Mouse (Mus musculus) liver, postnatal 0 days (tissue): Measurements from ENCODE around the gene Zfp750. TPM values are rescaled to one million over a fixed set of nuclear protein-coding genes. Genes with fewer than 3 reads are reported as not detected.

Experiments used
- ATAC-seq: fragments of 200-750 bp; cut with Nextera tagmentation; 2 replicates; pipeline ENCODE4 v1.8.0; 2017; ENCODE audit warnings: mild to moderate bottlenecking, moderate library complexity
- DNase-seq: peaks from one replicate; pipeline ENCODE4 v3.0.0-alpha.2; 2016
- H3K27ac ChIP-seq: fragments of 300-500 bp; sonication (generic); 2 replicates; pipeline ENCODE4 v1.5.1; 2014; ENCODE audit warnings: antibody characterized with exemption, moderate library complexity, mild to moderate bottlenecking, low read depth
- H3K27me3 ChIP-seq: fragments of 300-500 bp; sonication (generic); 2 replicates; pipeline ENCODE4 v1.6.1; 2014; ENCODE audit warnings: low read length, control low read depth, mixed read lengths; ENCODE audit not compliant: insufficient read depth
- H3K36me3 ChIP-seq: fragments of 300-500 bp; sonication (generic); replicated peaks from 2 replicates; pipeline ENCODE4 v1.6.1; 2014; ENCODE audit warnings: mild to moderate bottlenecking, control low read depth, low read length, moderate library complexity, mixed read lengths; ENCODE audit not compliant: insufficient read depth
- H3K4me1 ChIP-seq: fragments of 300-500 bp; sonication (generic); 2 replicates; pipeline ENCODE4 v1.6.1; 2014; ENCODE audit warnings: antibody characterized with exemption, mild to moderate bottlenecking, control low read depth; ENCODE audit not compliant: insufficient read depth
- H3K4me2 ChIP-seq: fragments of 300-500 bp; sonication (generic); 2 replicates; pipeline ENCODE4 v1.6.1; 2014; ENCODE audit warnings: low read depth, mild to moderate bottlenecking, low read length, moderate library complexity, mixed read lengths
- H3K4me3 ChIP-seq: fragments of 300-500 bp; sonication (generic); 2 replicates; pipeline ENCODE4 v1.5.1; 2014; ENCODE audit warnings: low read depth, low read length
- H3K9ac ChIP-seq: fragments of 300-500 bp; sonication (generic); replicated peaks from 2 replicates; pipeline ENCODE4 v1.6.1; 2014; ENCODE audit warnings: mild to moderate bottlenecking, moderate library complexity
- H3K9me3 ChIP-seq: fragments of 300-500 bp; sonication (generic); 2 replicates; pipeline ENCODE4 v1.6.1; 2016; ENCODE audit warnings: mild to moderate bottlenecking, control low read depth, low read length, mixed read lengths
- CTCF ChIP-seq: sonication (generic); IDR thresholded peaks from 2 replicates; pipeline ENCODE4 v1.5.1; 2016; ENCODE audit warnings: antibody characterized with exemption, low read depth
- EP300 ChIP-seq: IDR thresholded peaks from 2 replicates; pipeline ENCODE4 v1.6.1; 2016; ENCODE audit warnings: antibody characterized with exemption, low read depth, mild to moderate bottlenecking
- whole genome bisulfite sequencing: fragments of 180-500 bp; shearing (Covaris S2); extraction: QIAGEN DNeasy Blood & Tissue Kit; methylation state at CpG from one replicate; pipeline ENCODE4 v1.1.7; 2014; ENCODE audit not compliant: insufficient replicate concordance; 5-methylcytosine and 5-hydroxymethylcytosine counted together
- polyA plus RNA-seq: library from polyadenylated mRNA; unstranded; fragments of >200 nt; fragmentation: Nextera tagmentation; extraction: Ambion mirVana; gene quantifications from 2 replicates; pipeline ENCODE4 v1.2.1, GENCODE M21; 2015

The Zfp750 gene
- polyA plus RNA-seq, 1 experiment from 2014 or later = 2.5 TPM

DNA sequence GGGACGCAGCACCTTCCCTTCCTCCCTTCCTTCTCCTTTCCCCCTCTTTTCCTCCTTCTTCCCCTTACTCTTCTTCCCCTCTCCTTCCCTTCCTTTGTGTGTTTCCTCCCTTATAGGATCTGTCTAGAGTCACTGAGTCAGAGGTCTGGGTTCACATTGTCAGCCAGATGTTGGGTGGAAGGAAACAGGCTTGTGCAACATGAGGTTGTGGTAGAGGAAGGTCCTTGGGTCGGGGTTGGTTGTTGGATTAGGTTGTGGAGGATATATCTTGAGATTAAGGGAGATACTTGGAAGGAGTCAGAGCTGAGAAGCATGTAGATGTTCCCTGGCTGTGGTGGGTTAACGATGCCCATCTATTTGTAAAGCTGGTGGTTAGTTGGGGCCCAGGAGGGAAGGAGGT lies 44.3 kb downstream of the Zfp750 start:
- DNase-seq (no peak), ATAC-seq (no peak)
- Histone ChIP-seq H3K27ac (no peak overlapping the region), H3K9ac (no peak overlapping the region), H3K36me3 (peaks cover 11% of the 10 kb centered on the region; the same call in 1 of the 2 replicates), H3K4me2 (no peak overlapping the region), H3K9me3 (no peaks in the 10 kb centered on the region), H3K4me1 (no peaks in the 10 kb centered on the region), H3K27me3 (no peaks in the 10 kb centered on the region), H3K4me3 (no peak overlapping the region)
- TF ChIP-seq EP300 (no peak), CTCF (no peak)
- 56% methylated on average over 3 of the region's 3 CpGs for WGBS

DNA sequence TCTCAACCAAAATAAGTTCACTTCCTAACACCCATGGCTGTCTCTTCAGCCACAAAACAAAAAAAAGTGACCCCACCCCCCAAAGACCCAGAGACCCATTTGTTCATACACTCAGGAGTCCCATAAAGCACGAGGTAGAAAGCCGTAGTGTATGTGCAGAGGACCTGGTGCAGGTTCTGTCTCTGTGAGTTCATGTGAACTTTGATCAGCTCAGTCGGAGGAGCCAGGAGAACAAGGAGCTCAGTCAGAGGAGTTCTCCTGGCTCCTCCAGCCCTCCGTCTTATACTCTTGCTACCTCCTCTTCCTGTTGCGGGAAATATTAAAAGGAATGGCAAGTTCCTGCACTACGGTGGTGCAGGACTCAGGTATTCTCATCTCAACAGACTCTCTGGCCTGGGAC lies 51.7 kb downstream of the Zfp750 start:
- TF ChIP-seq CTCF (no peak), EP300 (no peak)
- Histone ChIP-seq H3K27me3 (no peaks in the 10 kb centered on the region), H3K4me3 (no peak overlapping the region), H3K36me3 (peaks cover 19% of the 10 kb centered on the region), H3K9ac (no peak overlapping the region), H3K4me1 (no peaks in the 10 kb centered on the region), H3K4me2 (no peak overlapping the region), H3K27ac (no peak overlapping the region), H3K9me3 (no peaks in the 10 kb centered on the region)
- ATAC-seq (no peak), DNase-seq (no peak)
- 88% methylated on average over 6 of the region's 6 CpGs for WGBS

Other genes with a start within 250 kb of the Zfp750 start
- 16.6 and 16.7 TPM in 2 replicates for gene Wdr45b, start 164.9 kb downstream of the Zfp750 start, polyA plus RNA-seq
- 0.58 and 0.60 TPM in 2 replicates for gene Rab40b, start 131.1 kb downstream of the Zfp750 start, polyA plus RNA-seq
- gene Fn3krp, start 97.9 kb downstream of the Zfp750 start, polyA plus RNA-seq = 12.2 and 14.6 TPM in 2 replicates
- gene Fn3k, start 84.4 kb downstream of the Zfp750 start, polyA plus RNA-seq = 14.6 and 19.2 TPM in 2 replicates
- 20.0 and 21.2 TPM in 2 replicates for gene Tbcd, start 67.4 kb downstream of the Zfp750 start, polyA plus RNA-seq
- gene B3gntl1, start 153.8 kb upstream of the Zfp750 start, polyA plus RNA-seq = 1.1 and 1.5 TPM in 2 replicates
- 4.7 and 6.7 TPM in 2 replicates for gene Metrnl, start 182.2 kb upstream of the Zfp750 start, polyA plus RNA-seq